Mouse (Mus musculus): ENCODE results near the gene Gm5800. TPM values are rescaled to one million over a fixed set of nuclear protein-coding genes. Genes with fewer than 3 reads are reported as not detected.

Gene Gm5800
- not detected in 2 replicates for polyA plus RNA-seq (2015; fragmentation: Nextera tagmentation; extraction: Ambion mirVana)

DNA sequence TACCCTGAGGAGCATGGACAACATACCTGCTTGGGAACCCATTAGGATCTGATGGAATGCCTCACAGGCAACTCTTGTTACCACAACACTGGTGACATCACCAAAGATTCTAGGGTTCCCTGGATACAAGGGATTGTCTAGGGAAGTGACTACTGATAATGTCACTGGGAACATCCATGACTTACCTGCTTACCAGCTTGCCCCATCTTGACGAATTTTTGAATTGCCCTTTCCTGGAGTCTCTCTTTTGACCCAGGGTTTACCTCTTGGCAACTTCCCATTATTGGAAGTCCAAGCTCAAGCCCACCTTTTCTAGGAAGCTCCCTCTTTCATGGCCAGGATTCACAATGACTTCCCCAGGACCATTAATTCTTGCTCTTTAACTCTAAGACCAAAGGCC, at the start of gene Gm5800:
Gene Gm5800, minus strand, starts transcription at position 101 of the 400 bp plus-strand sequence.

DNA sequence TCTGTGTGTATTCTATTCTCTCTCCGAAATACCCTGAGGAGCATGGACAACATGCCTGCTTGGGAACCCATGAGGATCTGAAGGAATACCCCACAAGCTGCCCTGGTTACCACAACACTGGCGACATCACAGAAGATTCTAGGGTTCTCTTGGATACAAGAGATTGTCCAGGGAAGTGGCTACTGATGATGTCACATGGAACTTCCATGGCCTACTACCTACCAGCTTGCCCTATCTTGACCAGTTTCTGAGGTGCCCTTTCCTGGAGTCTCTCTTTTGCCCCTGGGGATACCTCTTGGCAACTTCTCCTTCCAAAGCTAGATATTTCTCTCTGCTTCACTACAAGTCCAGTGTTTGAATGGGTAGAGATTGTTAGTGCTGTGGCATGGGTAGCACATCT, 21.6 kb downstream of the Gm5800 start, which contains the start of gene Gm17079:
Gene Gm17079, minus strand, starts transcription at position 101 of the 400 bp plus-strand sequence.

Other genes with a start within 250 kb of the Gm5800 start
- not detected in 2 replicates for gene Gm5622, start 164.4 kb downstream of the Gm5800 start, polyA plus RNA-seq (2015; fragmentation: Nextera tagmentation; extraction: Ambion mirVana)
- gene Gm17175, start 143.1 kb downstream of the Gm5800 start, polyA plus RNA-seq (2015; fragmentation: Nextera tagmentation; extraction: Ambion mirVana), result not detected in 2 replicates
- not detected in 2 replicates for gene Gm17174, start 125.0 kb downstream of the Gm5800 start, polyA plus RNA-seq (2015; fragmentation: Nextera tagmentation; extraction: Ambion mirVana)
- gene Gm17078, start 105.9 kb downstream of the Gm5800 start, polyA plus RNA-seq (2015; fragmentation: Nextera tagmentation; extraction: Ambion mirVana), result not detected in 2 replicates
- gene Gm4181, start 81.5 kb downstream of the Gm5800 start, polyA plus RNA-seq (2015; fragmentation: Nextera tagmentation; extraction: Ambion mirVana), result not detected in 2 replicates
- not detected in 2 replicates for gene Gm17079, start 21.7 kb downstream of the Gm5800 start, polyA plus RNA-seq (2015; fragmentation: Nextera tagmentation; extraction: Ambion mirVana)
- not detected in 2 replicates for gene Ang4, start 56.4 kb upstream of the Gm5800 start, polyA plus RNA-seq (2015; fragmentation: Nextera tagmentation; extraction: Ambion mirVana)
- not detected in 2 replicates for gene AY358078, start 82.9 kb upstream of the Gm5800 start, polyA plus RNA-seq (2015; fragmentation: Nextera tagmentation; extraction: Ambion mirVana)
- gene Ear6, start 136.5 kb upstream of the Gm5800 start, polyA plus RNA-seq (2015; fragmentation: Nextera tagmentation; extraction: Ambion mirVana), result not detected in 2 replicates
- 60.3 and 70.4 TPM in 2 replicates for gene Mettl17, start 167.7 kb upstream of the Gm5800 start, polyA plus RNA-seq (2015; fragmentation: Nextera tagmentation; extraction: Ambion mirVana)
- 0.72 and 1.4 TPM in 2 replicates for gene Slc39a2, start 175.7 kb upstream of the Gm5800 start, polyA plus RNA-seq (2015; fragmentation: Nextera tagmentation; extraction: Ambion mirVana)
- gene Ndrg2, start 197.0 kb upstream of the Gm5800 start, polyA plus RNA-seq (2015; fragmentation: Nextera tagmentation; extraction: Ambion mirVana), result 674 and 708 TPM in 2 replicates
- gene Tppp2, start 201.2 kb upstream of the Gm5800 start, polyA plus RNA-seq (2015; fragmentation: Nextera tagmentation; extraction: Ambion mirVana), result not detected in 2 replicates
- gene Rnase13, start 205.6 kb upstream of the Gm5800 start, polyA plus RNA-seq (2015; fragmentation: Nextera tagmentation; extraction: Ambion mirVana), result not detected in 2 replicates

Measured in neural tube, postnatal 0 days (tissue).